Mouse (Mus musculus) midbrain, embryonic 13.5 days (tissue): Measurements from ENCODE around the gene Tusc2. TPM values are rescaled to one million over a fixed set of nuclear protein-coding genes. Genes with fewer than 3 reads are reported as not detected.

ENCODE experiments used
- ATAC-seq: fragments of 200-750 bp; cut with Nextera tagmentation; 2 replicates; pipeline ENCODE4 v1.8.0; 2017; ENCODE audit warnings: mild to moderate bottlenecking, moderate TSS enrichment, moderate library complexity
- H3K27ac ChIP-seq: fragments of 300-500 bp; sonication (generic); 2 replicates; pipeline ENCODE4 v1.5.1; 2015; ENCODE audit warnings: inconsistent platforms, mild to moderate bottlenecking, moderate library complexity
- H3K27me3 ChIP-seq: fragments of 300-500 bp; sonication (generic); 2 replicates; pipeline ENCODE4 v1.6.1; 2015; ENCODE audit warnings: mild to moderate bottlenecking, inconsistent platforms
- H3K36me3 ChIP-seq: fragments of 300-500 bp; sonication (generic); 2 replicates; pipeline ENCODE4 v1.6.1; 2015; ENCODE audit warnings: mild to moderate bottlenecking, inconsistent platforms
- H3K4me1 ChIP-seq: fragments of 300-500 bp; sonication (generic); replicated peaks from 2 replicates; pipeline ENCODE4 v1.6.1; 2015; ENCODE audit warnings: inconsistent platforms
- H3K4me2 ChIP-seq: fragments of 300-500 bp; sonication (generic); replicated peaks from 2 replicates; pipeline ENCODE4 v1.6.1; 2015; ENCODE audit warnings: moderate library complexity, mild to moderate bottlenecking, inconsistent platforms
- H3K4me3 ChIP-seq: fragments of 300-500 bp; sonication (generic); replicated peaks from 2 replicates; pipeline ENCODE4 v1.5.1; 2015; ENCODE audit warnings: mild to moderate bottlenecking, inconsistent platforms
- H3K9ac ChIP-seq: fragments of 300-500 bp; sonication (generic); replicated peaks from 2 replicates; pipeline ENCODE4 v1.6.1; 2015; ENCODE audit warnings: mild to moderate bottlenecking, inconsistent platforms
- H3K9me3 ChIP-seq: fragments of 300-500 bp; sonication (generic); 2 replicates; pipeline ENCODE4 v1.6.1; 2016; ENCODE audit warnings: mild to moderate bottlenecking, inconsistent platforms
- WGBS: fragments of 180-500 bp; shearing (Covaris S2); methylation state at CpG from one replicate; pipeline ENCODE4 v1.1.7; 2015; 5-methylcytosine and 5-hydroxymethylcytosine counted together
- polyA plus RNA-seq: library from polyadenylated mRNA; unstranded; fragments of >200 nt; fragmentation: Nextera tagmentation; extraction: Ambion mirVana; gene quantifications from 2 replicates; pipeline ENCODE4 v1.2.1, GENCODE M21; 2015

Gene Tusc2
- polyA plus RNA-seq, 1 experiment from 2014 or later, result 109 TPM

GRCm38 (mm10) chr9:107611456-107612190, 48.6 kb downstream of the Tusc2 start:
- Histone ChIP-seq H3K4me1 (peaks cover 57% of the 10 kb centered on the region), H3K27me3 (no peaks in the 10 kb centered on the region), H3K27ac (peak overlapping the region; percentile 99), H3K9me3 (no peaks in the 10 kb centered on the region), H3K4me3 (peak overlapping the region; percentile 33; the same call in 1 of the 2 replicates), H3K36me3 (peaks cover 31% of the 10 kb centered on the region), H3K4me2 (peak overlapping the region; percentile 62), H3K9ac (peak overlapping the region; percentile 80)
- ATAC-seq, result no peak
- 75% methylated on average over 6 of the region's 6 CpGs for WGBS

DNA sequence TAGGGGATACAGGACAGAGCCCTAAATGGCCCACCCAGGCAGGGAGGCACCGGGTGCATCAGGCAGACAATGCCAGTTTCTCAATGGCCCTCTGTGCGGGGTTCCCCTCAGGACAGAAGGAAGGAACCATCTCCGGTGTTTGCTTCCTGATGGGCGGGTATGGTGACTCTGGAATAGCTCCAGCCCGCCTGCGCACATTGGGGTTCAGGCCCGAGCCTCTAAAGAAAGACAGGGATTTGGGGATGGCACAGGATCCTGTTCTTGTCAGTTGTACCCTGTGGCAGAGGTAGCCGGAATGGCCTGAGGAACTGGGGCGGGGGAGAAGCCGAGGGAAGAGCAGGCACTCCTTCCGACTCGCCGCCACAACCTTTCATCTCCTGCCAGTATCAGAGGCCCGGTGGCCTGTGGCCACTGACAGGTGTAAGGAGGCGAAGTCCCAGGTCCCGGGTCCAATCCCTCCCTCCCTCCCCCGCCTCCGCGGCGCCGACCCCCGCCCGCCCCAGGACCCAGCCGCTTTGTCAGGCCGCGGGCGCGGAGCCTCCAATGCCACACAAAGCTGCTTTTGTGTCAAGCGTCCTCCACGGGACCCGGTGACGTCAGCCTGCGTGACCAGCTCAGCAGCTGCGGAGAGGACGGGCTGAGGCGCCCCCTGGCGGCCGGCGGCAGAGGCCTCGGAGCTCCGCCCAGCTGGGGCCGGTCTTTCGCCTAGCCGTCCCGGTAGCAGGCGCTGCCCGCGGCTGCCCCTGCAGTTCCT, 49.3 kb downstream of the Tusc2 start:
- WGBS, result 1% methylated on average over 45 of the region's 48 CpGs
- ATAC-seq, result peak; percentile 94
- Histone ChIP-seq H3K9ac (peak overlapping the region; percentile 80), H3K27me3 (no peaks in the 10 kb centered on the region), H3K4me1 (peaks cover 51% of the 10 kb centered on the region), H3K4me2 (peak overlapping the region; percentile 62), H3K9me3 (no peaks in the 10 kb centered on the region), H3K4me3 (peak overlapping the region; percentile 33), H3K36me3 (peaks cover 38% of the 10 kb centered on the region), H3K27ac (peak overlapping the region; percentile 99)

DNA sequence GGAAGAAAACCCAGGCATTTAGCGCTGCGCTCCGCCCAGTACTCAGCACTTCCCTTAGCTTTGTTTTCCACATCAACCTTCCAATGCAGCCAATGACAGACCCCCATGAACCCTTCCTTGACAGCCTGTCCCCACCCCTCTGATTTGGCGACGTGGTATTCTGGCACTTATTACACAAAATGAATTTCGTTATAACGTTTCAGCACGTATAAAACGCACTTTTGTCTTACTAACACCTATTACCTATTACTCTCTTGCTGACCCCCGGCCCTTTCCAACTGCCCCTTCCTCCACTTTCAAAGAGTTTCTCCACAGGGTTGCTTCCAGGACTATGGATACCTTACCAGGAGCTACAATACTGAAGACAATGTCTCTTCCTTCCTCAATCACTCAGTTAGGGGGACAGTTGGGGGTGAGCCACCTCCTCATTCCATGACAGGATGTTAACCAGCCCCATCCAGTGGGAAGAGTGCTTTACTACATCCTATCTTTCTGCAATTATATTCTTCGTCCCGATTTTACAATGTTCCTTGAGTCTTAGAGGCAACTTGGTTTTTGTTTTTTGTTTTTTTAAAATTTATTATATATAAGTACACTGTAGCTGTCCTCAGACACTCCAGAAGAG, 50.0 kb downstream of the Tusc2 start:
- peak overlapping the region; percentile 99 for H3K27ac ChIP-seq
- peak; percentile 29; the same call in 1 of the 2 replicates for ATAC-seq
- no peaks in the 10 kb centered on the region for H3K27me3 ChIP-seq
- peaks cover 45% of the 10 kb centered on the region for H3K4me1 ChIP-seq
- no peak overlapping the region for H3K9ac ChIP-seq
- peak overlapping the region; percentile 33 for H3K4me3 ChIP-seq
- peak overlapping the region; percentile 62 for H3K4me2 ChIP-seq
- no peaks in the 10 kb centered on the region for H3K9me3 ChIP-seq
- peaks cover 45% of the 10 kb centered on the region for H3K36me3 ChIP-seq
- 11% methylated on average over 12 of the region's 12 CpGs for WGBS

- H3K36me3 ChIP-seq, result peaks cover 65% of the 10 kb centered on the region
- H3K4me2 ChIP-seq, result no peak overlapping the region
- peak overlapping the region; percentile 10 for H3K9ac ChIP-seq
- H3K9me3 ChIP-seq, result no peaks in the 10 kb centered on the region
- ATAC-seq, result no peak
- H3K27me3 ChIP-seq, result no peaks in the 10 kb centered on the region
- peak overlapping the region; percentile 99 for H3K27ac ChIP-seq
- WGBS, result 53% methylated on average over 4 of the region's 4 CpGs
- peaks cover 46% of the 10 kb centered on the region for H3K4me1 ChIP-seq
- no peak overlapping the region for H3K4me3 ChIP-seq
Measured at GRCm38 (mm10) chr9:107615035-107615434, 52.0 kb downstream of the Tusc2 start.

Other genes starting within 250 kb of the Tusc2 start
- gene Hemk1, start 224.9 kb upstream of the Tusc2 start, polyA plus RNA-seq, result 17.5 and 18.1 TPM in 2 replicates
- gene 6430571L13Rik, start 222.7 kb upstream of the Tusc2 start, polyA plus RNA-seq, result 6.4 and 8.2 TPM in 2 replicates
- 5.9 and 7.1 TPM in 2 replicates for gene Cacna2d2, start 163.6 kb upstream of the Tusc2 start, polyA plus RNA-seq
- 38.6 and 41.3 TPM in 2 replicates for gene Tmem115, start 29.3 kb upstream of the Tusc2 start, polyA plus RNA-seq
- 28.3 and 29.1 TPM in 2 replicates for gene Cyb561d2, start 21.1 kb upstream of the Tusc2 start, polyA plus RNA-seq
- gene Nprl2, start 21.0 kb upstream of the Tusc2 start, polyA plus RNA-seq, result 67.7 and 70.8 TPM in 2 replicates
- gene Zmynd10, start 16.0 kb upstream of the Tusc2 start, polyA plus RNA-seq, result 1.1 and 1.5 TPM in 2 replicates
- gene Rassf1, start 11.7 kb upstream of the Tusc2 start, polyA plus RNA-seq, result 38.6 and 39.5 TPM in 2 replicates
- gene Hyal2, start 4.7 kb downstream of the Tusc2 start, polyA plus RNA-seq, result 98.9 and 106 TPM in 2 replicates
- gene Hyal1, start 13.7 kb downstream of the Tusc2 start, polyA plus RNA-seq, result 7.0 and 10.0 TPM in 2 replicates
- 16.5 and 19.1 TPM in 2 replicates for gene Naa80, start 15.6 kb downstream of the Tusc2 start, polyA plus RNA-seq
- 1.1 and 1.8 TPM in 2 replicates for gene Hyal3, start 17.6 kb downstream of the Tusc2 start, polyA plus RNA-seq
- gene Ifrd2, start 24.4 kb downstream of the Tusc2 start, polyA plus RNA-seq, result 13.5 and 14.7 TPM in 2 replicates
- 2.3 and 2.7 TPM in 2 replicates for gene Sema3b, start 46.0 kb downstream of the Tusc2 start, polyA plus RNA-seq
- 399 and 416 TPM in 2 replicates for gene Gnai2, start 72.1 kb downstream of the Tusc2 start, polyA plus RNA-seq
- 18.7 and 22.0 TPM in 2 replicates for gene Slc38a3, start 106.3 kb downstream of the Tusc2 start, polyA plus RNA-seq
- gene Gnat1, start 116.5 kb downstream of the Tusc2 start, polyA plus RNA-seq, result 2.4 and 2.7 TPM in 2 replicates
- 18.9 and 24.6 TPM in 2 replicates for gene Sema3f, start 147.2 kb downstream of the Tusc2 start, polyA plus RNA-seq
- gene Rbm5, start 207.7 kb downstream of the Tusc2 start, polyA plus RNA-seq, result 282 and 315 TPM in 2 replicates